Mouse (Mus musculus): ENCODE measurements around the gene Shf. TPM values are rescaled to one million over a fixed set of nuclear protein-coding genes. Genes with fewer than 3 reads are reported as not detected.

Gene Shf
- total and polyA plus RNA-seq, 3 experiments = 1.2 to 2.7 (median 2.0) TPM

DNA sequence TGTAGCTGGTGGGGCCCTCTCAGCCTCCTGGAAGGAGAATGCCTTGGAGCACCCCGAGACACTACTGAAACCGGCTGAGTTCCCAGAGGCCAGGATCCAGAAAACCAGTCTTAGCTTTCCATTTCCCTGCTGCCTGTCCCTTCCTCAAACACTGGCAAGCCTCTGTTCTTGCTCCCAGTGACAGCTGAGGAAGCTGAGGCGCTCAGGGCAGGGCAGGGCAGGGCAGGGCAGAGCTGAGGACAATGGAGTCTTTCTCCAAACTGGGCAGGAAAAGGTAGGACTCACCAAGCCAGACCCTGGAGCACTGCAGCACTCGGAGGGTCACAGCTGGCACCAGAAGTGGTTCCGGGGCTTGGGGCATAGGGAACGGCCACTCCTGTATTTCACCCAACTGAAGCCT, 8.7 kb downstream of the Shf start:
- in situ Hi-C loops (cut with MboI; ENCODE audit: low pct_ligation_motif_present, low pct_unique_long_range_greater_than_20kb, low sequenced_read_pairs) = no loop called here
- no peaks in the 10 kb centered on the region for H3K27me3 ChIP-seq (replicated peaks)
- no peak overlapping the region for H3K9ac ChIP-seq (ENCODE audit: insufficient read depth, low read depth)
- H3K9me3 ChIP-seq (replicated peaks; ENCODE audit: low read length) = peaks cover 3% of the 10 kb centered on the region
- no peak for DNase-seq (ENCODE audit: extremely low read depth)
- TF ChIP-seq TCF12 (IDR thresholded peaks at IDR 0.05; ENCODE audit: low read depth, low read length) (no peak), CHD2 (IDR thresholded peaks at IDR 0.05; ENCODE audit: low read length) (no peak), POLR2AphosphoS2 (IDR thresholded peaks at IDR 0.05; ENCODE audit: low read depth, low read length) (no peak), E2F4 (IDR thresholded peaks at IDR 0.05; ENCODE audit: insufficient replicate concordance, low read depth, low read length) (no peak), GABPA (IDR thresholded peaks at IDR 0.05; ENCODE audit: insufficient replicate concordance, low read depth, low read length) (no peak), USF2 (conservative IDR thresholded peaks at IDR 0.05; ENCODE audit: low read depth, low read length) (no peak), MAFK (IDR thresholded peaks at IDR 0.05; ENCODE audit: insufficient replicate concordance, low read length) (no peak), NELFE (IDR thresholded peaks at IDR 0.05; ENCODE audit: low read depth, low read length) (no peak), CHD1 (IDR thresholded peaks at IDR 0.05; ENCODE audit: low read depth, low read length) (no peak), CTCF (conservative IDR thresholded peaks at IDR 0.05 in 1 of 2, IDR thresholded peaks at IDR 0.05 in 1 of 2; ENCODE audit: low read depth in 2 of 2, low read length in 2 of 2) (no peak), MAZ (IDR thresholded peaks at IDR 0.05; ENCODE audit: low read depth, low read length) (no peak), TBP (conservative IDR thresholded peaks at IDR 0.05; ENCODE audit: low read depth, low read length) (no peak), ELF1 (IDR thresholded peaks at IDR 0.05; ENCODE audit: low read depth, low read length) (no peak), BHLHE40 (IDR thresholded peaks at IDR 0.05; ENCODE audit: low read depth, low read length) (no peak), MEF2A (IDR thresholded peaks at IDR 0.05; ENCODE audit: borderline replicate concordance, low read depth, low read length) (no peak)
- no peak overlapping the region for H3K4me3 ChIP-seq (replicated peaks in 1 of 3; ENCODE audit: low read depth in 2 of 3, low read length in 2 of 3, poor library complexity in 1 of 3)
- H3K4me2 ChIP-seq (ENCODE audit: insufficient read depth, low read depth, poor library complexity, severe bottlenecking) = no peak overlapping the region
- dilution Hi-C loops (cut with MboI; ENCODE audit: extremely low pct_ligation_motif_present, extremely low pct_unique_long_range_greater_than_20kb, low sequenced_read_pairs) = no loop called here
- H3K36me3 ChIP-seq (replicated peaks in 1 of 2; ENCODE audit: control insufficient read depth in 1 of 2, insufficient read depth in 1 of 2, low read length in 1 of 2) = no peaks in the 10 kb centered on the region
- no peaks in the 10 kb centered on the region for H3K79me2 ChIP-seq (replicated peaks; ENCODE audit: control insufficient read depth, extremely low read depth, insufficient read depth, poor library complexity, severe bottlenecking)
- no peak overlapping the region for H3K27ac ChIP-seq (ENCODE audit: insufficient read depth, low read depth)
- peaks cover 6 to 21% of the 10 kb centered on the region in 2 experiments for H3K4me1 ChIP-seq (ENCODE audit: control insufficient read depth in 1 of 2, insufficient read depth in 2 of 2)

GRCm38 (mm10) chr2:122356187-122356586, 12.8 kb downstream of the Shf start:
- dilution Hi-C loops (cut with MboI; ENCODE audit: extremely low pct_ligation_motif_present, extremely low pct_unique_long_range_greater_than_20kb, low sequenced_read_pairs) (no loop called here), in situ Hi-C loops (cut with MboI; ENCODE audit: low pct_ligation_motif_present, low pct_unique_long_range_greater_than_20kb, low sequenced_read_pairs) (no loop called here)
- H3K36me3 ChIP-seq (replicated peaks in 1 of 2; ENCODE audit: control insufficient read depth in 1 of 2, insufficient read depth in 1 of 2, low read length in 1 of 2) = no peaks in the 10 kb centered on the region
- H3K27me3 ChIP-seq (replicated peaks) = no peaks in the 10 kb centered on the region
- H3K9ac ChIP-seq (ENCODE audit: insufficient read depth, low read depth) = no peak overlapping the region
- H3K4me2 ChIP-seq (ENCODE audit: insufficient read depth, low read depth, poor library complexity, severe bottlenecking) = no peak overlapping the region
- H3K27ac ChIP-seq (ENCODE audit: insufficient read depth, low read depth) = no peak overlapping the region
- H3K4me3 ChIP-seq (replicated peaks in 1 of 3; ENCODE audit: low read depth in 2 of 3, low read length in 2 of 3, poor library complexity in 1 of 3) = no peak overlapping the region
- DNase-seq (ENCODE audit: extremely low read depth) = no peak
- no peaks in the 10 kb centered on the region for H3K9me3 ChIP-seq (replicated peaks; ENCODE audit: low read length)
- no peaks in the 10 kb centered on the region for H3K79me2 ChIP-seq (replicated peaks; ENCODE audit: control insufficient read depth, extremely low read depth, insufficient read depth, poor library complexity, severe bottlenecking)
- TF ChIP-seq PAX5 (IDR thresholded peaks at IDR 0.05; ENCODE audit: low read length) = no peak
- no peak for TF ChIP-seq ELF1 (IDR thresholded peaks at IDR 0.05; ENCODE audit: low read depth, low read length)
- TF ChIP-seq MAFK (IDR thresholded peaks at IDR 0.05; ENCODE audit: insufficient replicate concordance, low read length) = no peak
- TF ChIP-seq ZC3H11A (IDR thresholded peaks at IDR 0.05; ENCODE audit: low read depth, low read length) = no peak
- no peak for TF ChIP-seq BHLHE40 (IDR thresholded peaks at IDR 0.05; ENCODE audit: low read depth, low read length)
- TF ChIP-seq NELFE (IDR thresholded peaks at IDR 0.05; ENCODE audit: low read depth, low read length) = no peak
- TF ChIP-seq CHD2 (IDR thresholded peaks at IDR 0.05; ENCODE audit: low read length) = no peak
- no peak for TF ChIP-seq HCFC1 (IDR thresholded peaks at IDR 0.05; ENCODE audit: low read depth, low read length)
- no peak for TF ChIP-seq SMC3 (IDR thresholded peaks at IDR 0.05; ENCODE audit: low read depth, low read length)
- TF ChIP-seq POLR2A (IDR thresholded peaks at IDR 0.05; ENCODE audit: low read depth, low read length) = no peak
- TF ChIP-seq JUN (IDR thresholded peaks at IDR 0.05; ENCODE audit: insufficient read depth, low read depth, low read length) = no peak
- TF ChIP-seq ETS1 (conservative IDR thresholded peaks at IDR 0.05; ENCODE audit: low read depth, low read length) = no peak
- TF ChIP-seq GABPA (IDR thresholded peaks at IDR 0.05; ENCODE audit: insufficient replicate concordance, low read depth, low read length) = no peak
- TF ChIP-seq RAD21 (IDR thresholded peaks at IDR 0.05; ENCODE audit: low read depth, low read length) = no peak
- TF ChIP-seq JUND (conservative IDR thresholded peaks at IDR 0.05; ENCODE audit: low read depth, low read length) = no peak
- TF ChIP-seq ZKSCAN1 (IDR thresholded peaks at IDR 0.05; ENCODE audit: borderline replicate concordance, low read depth, low read length) = no peak
- no peak for TF ChIP-seq MAZ (IDR thresholded peaks at IDR 0.05; ENCODE audit: low read depth, low read length)
- no peak for TF ChIP-seq TCF12 (IDR thresholded peaks at IDR 0.05; ENCODE audit: low read depth, low read length)
- H3K4me1 ChIP-seq (ENCODE audit: control insufficient read depth in 1 of 2, insufficient read depth in 2 of 2) = peaks cover 6 to 21% of the 10 kb centered on the region in 2 experiments

All from CH12.LX (cell line).